Mouse (Mus musculus): ENCODE results near the gene Gm15056. TPM values are rescaled to one million over a fixed set of nuclear protein-coding genes. Genes with fewer than 3 reads are reported as not detected.

Gm15056 gene
- polyA plus RNA-seq (2016; fragmentation: Nextera tagmentation; extraction: Ambion mirVana), result not detected in 2 replicates

GRCm38 (mm10) chr8:20902527-20902926 is at the start of gene Gm15056:
Gene Gm15056, minus strand, starts transcription at chr8:20902627.
- 35% methylated on average over 2 of the region's 2 CpGs for WGBS (ENCODE audit: insufficient replicate concordance)
- no peak for ATAC-seq
- peaks cover 9% of the 10 kb centered on the region; the same call in 1 of the 2 replicates for H3K9me3 ChIP-seq (replicated peaks)

DNA sequence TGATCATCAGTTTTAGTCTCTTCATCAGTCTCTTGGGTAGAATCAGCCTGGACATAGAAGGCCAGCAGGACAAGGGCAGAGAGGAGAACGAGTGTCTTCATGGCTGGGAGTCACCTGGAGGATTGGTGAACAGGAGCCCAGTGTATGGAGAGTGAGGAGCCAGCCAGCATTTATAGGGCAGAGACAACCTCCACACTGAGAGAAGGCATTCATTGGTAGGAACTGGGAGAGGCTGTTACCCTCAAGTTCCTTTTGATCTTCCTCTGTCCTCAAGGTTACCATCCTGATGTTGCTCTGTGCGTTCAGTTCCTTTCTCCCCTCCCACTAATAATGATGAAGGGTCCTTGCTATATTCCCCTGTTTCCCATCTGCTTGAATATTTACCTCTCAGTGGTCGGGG is 42.2 kb upstream of the Gm15056 start, which contains the start of gene AY761185:
AY761185 (minus strand) TSS at position 101 of the 400 bp plus-strand sequence.
- WGBS (ENCODE audit: insufficient replicate concordance), result 61% methylated on average over 3 of the region's 3 CpGs
- ATAC-seq, result no peak

More at GRCm38 (mm10) chr8:20902527-20902926, at the start of gene Gm15056:
- Histone ChIP-seq H3K4me1 (no peaks in the 10 kb centered on the region), H3K27me3 (replicated peaks) (no peaks in the 10 kb centered on the region), H3K36me3 (no peaks in the 10 kb centered on the region), H3K9ac (no peak within 1 kb of the TSS), H3K4me2 (no peak within 1 kb of the TSS), H3K27ac (no peak within 1 kb of the TSS), H3K4me3 (no peak within 1 kb of the TSS)

DNA sequence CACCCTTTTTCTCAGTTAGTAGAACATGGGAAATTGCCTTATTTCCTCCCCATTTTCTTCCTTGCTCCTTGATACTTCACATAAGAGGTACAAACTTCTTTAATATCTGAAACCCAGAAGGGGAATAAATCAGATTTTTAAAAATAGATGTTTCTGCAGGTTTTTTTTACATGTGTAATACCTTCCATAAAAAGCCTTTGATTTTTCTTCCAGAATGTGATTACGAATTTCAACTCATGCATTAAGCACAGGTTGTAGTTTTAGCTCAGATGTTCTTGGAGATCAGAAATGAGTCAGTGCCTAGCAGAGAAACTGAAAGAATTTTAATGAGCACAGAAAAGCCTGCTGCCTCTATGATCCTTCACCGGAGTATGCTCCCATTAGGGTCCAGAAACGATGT is 19.5 kb upstream of the Gm15056 start, which contains the start of gene Gm6040:
Gm6040 (minus strand) TSS at position 101 of the 400 bp plus-strand sequence.
- Histone ChIP-seq H3K36me3 (no peaks in the 10 kb centered on the region), H3K4me1 (no peaks in the 10 kb centered on the region), H3K4me2 (no peak within 1 kb of the TSS), H3K4me3 (no peak within 1 kb of the TSS), H3K27ac (no peak within 1 kb of the TSS), H3K9me3 (replicated peaks) (0 out of 2 replicates have a peak, but pooled peaks cover 3% of the 10 kb centered on the region), H3K27me3 (replicated peaks) (no peaks in the 10 kb centered on the region), H3K9ac (no peak within 1 kb of the TSS)
- no peak for ATAC-seq
- 48% methylated on average over 3 of the region's 3 CpGs for WGBS (ENCODE audit: insufficient replicate concordance)

More for the DNA sequence above, 42.2 kb upstream of the Gm15056 start, which contains the start of gene AY761185:
- no peaks in the 10 kb centered on the region for H3K36me3 ChIP-seq
- no peaks in the 10 kb centered on the region for H3K4me1 ChIP-seq
- H3K4me3 ChIP-seq, result no peak within 1 kb of the TSS
- no peak within 1 kb of the TSS for H3K27ac ChIP-seq
- H3K9me3 ChIP-seq (replicated peaks), result peaks cover 22% of the 10 kb centered on the region
- no peak within 1 kb of the TSS for H3K4me2 ChIP-seq
- H3K9ac ChIP-seq, result no peak within 1 kb of the TSS
- no peaks in the 10 kb centered on the region for H3K27me3 ChIP-seq (replicated peaks)

DNA sequence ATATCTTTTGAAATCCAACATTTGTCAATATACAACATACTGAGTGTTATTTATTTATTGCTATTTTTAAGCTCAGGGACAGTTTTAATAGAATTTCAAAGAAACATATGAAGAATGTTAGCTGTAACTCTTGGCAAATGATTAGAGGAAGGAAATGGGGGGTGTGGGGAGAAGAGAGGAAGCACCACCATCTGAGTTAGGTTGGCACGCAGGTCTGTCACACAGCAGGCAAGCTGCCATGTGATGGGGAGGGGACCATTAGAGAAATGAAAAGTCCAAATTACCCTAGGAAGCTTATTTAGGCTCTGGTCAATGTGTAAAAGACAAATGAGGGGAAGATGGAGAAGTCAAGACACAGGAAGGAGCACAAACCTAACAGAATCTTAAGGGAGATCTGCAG is 9.9 kb upstream of the Gm15056 start:
- no peak overlapping the region for H3K4me3 ChIP-seq
- no peaks in the 10 kb centered on the region for H3K4me1 ChIP-seq
- H3K4me2 ChIP-seq, result no peak overlapping the region
- no peaks in the 10 kb centered on the region for H3K36me3 ChIP-seq
- ATAC-seq, result no peak
- no peak overlapping the region for H3K27ac ChIP-seq
- H3K27me3 ChIP-seq (replicated peaks), result no peaks in the 10 kb centered on the region
- no peaks in the 10 kb centered on the region; the same call in 1 of the 2 replicates for H3K9me3 ChIP-seq (replicated peaks)
- WGBS (ENCODE audit: insufficient replicate concordance), result 62% methylated on average over 1 of the region's 1 CpGs
- no peak overlapping the region for H3K9ac ChIP-seq

GRCm38 (mm10) chr8:20908256-20908655 is 5.8 kb upstream of the Gm15056 start:
- whole genome bisulfite sequencing (ENCODE audit: insufficient replicate concordance), result 36% methylated on average over 2 of the region's 2 CpGs
- H3K4me2 ChIP-seq, result no peak overlapping the region
- no peaks in the 10 kb centered on the region for H3K4me1 ChIP-seq
- H3K27ac ChIP-seq, result no peak overlapping the region
- H3K9ac ChIP-seq, result no peak overlapping the region
- peaks cover 6% of the 10 kb centered on the region; the same call in 1 of the 2 replicates for H3K9me3 ChIP-seq (replicated peaks)
- no peak overlapping the region for H3K4me3 ChIP-seq
- no peaks in the 10 kb centered on the region for H3K27me3 ChIP-seq (replicated peaks)
- no peak for ATAC-seq
- H3K36me3 ChIP-seq, result no peaks in the 10 kb centered on the region

DNA sequence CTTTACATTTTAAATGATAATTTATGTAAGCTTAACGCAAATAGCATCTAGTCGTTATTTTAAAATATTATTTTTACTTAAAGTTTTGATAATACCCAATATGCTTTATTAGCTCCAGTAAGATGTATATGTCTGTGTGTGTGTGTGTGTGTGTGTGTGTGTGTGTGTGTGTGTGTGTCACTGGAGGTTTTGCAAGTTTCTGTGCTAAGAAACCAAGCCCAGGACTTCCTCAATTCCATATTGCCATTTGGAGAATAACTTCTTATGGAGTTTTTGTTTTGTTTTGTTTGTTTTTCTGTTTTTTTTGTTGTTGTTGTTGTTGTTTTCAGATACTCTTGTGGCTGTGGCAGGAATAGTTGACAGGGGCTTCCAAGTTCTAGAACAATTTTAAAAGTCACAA is 4.7 kb upstream of the Gm15056 start:
- H3K27me3 ChIP-seq (replicated peaks), result no peaks in the 10 kb centered on the region
- 67% methylated on average over 2 of the region's 2 CpGs for WGBS (ENCODE audit: insufficient replicate concordance)
- no peaks in the 10 kb centered on the region for H3K4me1 ChIP-seq
- no peak overlapping the region for H3K4me2 ChIP-seq
- H3K9me3 ChIP-seq (replicated peaks), result peaks cover 6% of the 10 kb centered on the region; the same call in 1 of the 2 replicates
- no peak overlapping the region for H3K9ac ChIP-seq
- no peak for ATAC-seq
- H3K4me3 ChIP-seq, result no peak overlapping the region
- H3K27ac ChIP-seq, result no peak overlapping the region
- H3K36me3 ChIP-seq, result no peaks in the 10 kb centered on the region

DNA sequence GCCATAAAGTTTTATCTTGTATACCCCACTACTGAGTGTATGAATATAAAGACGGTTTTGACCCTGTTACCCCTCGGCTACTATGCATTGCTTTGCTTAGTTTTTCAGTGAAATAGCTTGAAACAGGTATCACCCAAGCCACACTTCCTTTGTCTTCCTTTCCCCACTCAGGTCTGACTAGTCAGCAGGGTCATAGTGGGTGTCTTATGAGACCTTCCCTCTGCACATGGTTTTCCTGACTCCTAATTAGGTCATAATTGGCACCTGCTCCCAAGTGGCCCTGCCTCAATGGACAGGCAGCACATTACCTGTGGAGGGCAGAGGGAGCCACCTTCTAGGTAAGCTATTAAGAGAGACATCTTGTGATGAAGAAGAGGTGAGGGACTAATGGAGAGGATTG is 10.1 kb downstream of the Gm15056 start, which contains the start of gene Defb33:
Defb33 (plus strand) TSS at position 301 of the 400 bp plus-strand sequence.
- Histone ChIP-seq H3K9ac (no peak within 1 kb of the TSS), H3K27ac (no peak within 1 kb of the TSS), H3K27me3 (replicated peaks) (no peaks in the 10 kb centered on the region), H3K36me3 (no peaks in the 10 kb centered on the region), H3K4me1 (no peaks in the 10 kb centered on the region), H3K9me3 (replicated peaks) (peaks cover 13% of the 10 kb centered on the region), H3K4me3 (no peak within 1 kb of the TSS), H3K4me2 (no peak within 1 kb of the TSS)
- no peak for ATAC-seq
- 71% methylated on average over 2 of the region's 2 CpGs for WGBS (ENCODE audit: insufficient replicate concordance)

- H3K4me3 ChIP-seq, result no peak overlapping the region
- no peak for ATAC-seq
- peaks cover 8% of the 10 kb centered on the region; the same call in 1 of the 2 replicates for H3K9me3 ChIP-seq (replicated peaks)
- no peaks in the 10 kb centered on the region for H3K27me3 ChIP-seq (replicated peaks)
- H3K27ac ChIP-seq, result no peak overlapping the region
- WGBS (ENCODE audit: insufficient replicate concordance), result 36% methylated on average over 6 of the region's 6 CpGs
- H3K4me2 ChIP-seq, result no peak overlapping the region
- no peaks in the 10 kb centered on the region for H3K4me1 ChIP-seq
- no peak overlapping the region for H3K9ac ChIP-seq
- H3K36me3 ChIP-seq, result no peaks in the 10 kb centered on the region
Measured at GRCm38 (mm10) chr8:20874608-20875007, 27.8 kb downstream of the Gm15056 start.

Other genes starting within 250 kb of the Gm15056 start
- gene Defb33, start 10.0 kb downstream of the Gm15056 start, polyA plus RNA-seq (2016; fragmentation: Nextera tagmentation; extraction: Ambion mirVana), result not detected in 2 replicates
- not detected in 2 replicates for gene Gm6040, start 19.4 kb upstream of the Gm15056 start, polyA plus RNA-seq (2016; fragmentation: Nextera tagmentation; extraction: Ambion mirVana)
- gene AY761185, start 42.1 kb upstream of the Gm15056 start, polyA plus RNA-seq (2016; fragmentation: Nextera tagmentation; extraction: Ambion mirVana), result not detected in 2 replicates
- gene Defa21, start 122.9 kb upstream of the Gm15056 start, polyA plus RNA-seq (2016; fragmentation: Nextera tagmentation; extraction: Ambion mirVana), result not detected in 2 replicates
- not detected in 2 replicates for gene Defa23, start 152.4 kb upstream of the Gm15056 start, polyA plus RNA-seq (2016; fragmentation: Nextera tagmentation; extraction: Ambion mirVana)
- gene Defa35, start 162.4 kb upstream of the Gm15056 start, polyA plus RNA-seq (2016; fragmentation: Nextera tagmentation; extraction: Ambion mirVana), result not detected in 2 replicates
- not detected in 2 replicates for gene Defa25, start 181.8 kb upstream of the Gm15056 start, polyA plus RNA-seq (2016; fragmentation: Nextera tagmentation; extraction: Ambion mirVana)
- not detected in 2 replicates for gene Gm14851, start 193.4 kb upstream of the Gm15056 start, polyA plus RNA-seq (2016; fragmentation: Nextera tagmentation; extraction: Ambion mirVana)
- not detected in 2 replicates for gene Defa30, start 232.0 kb upstream of the Gm15056 start, polyA plus RNA-seq (2016; fragmentation: Nextera tagmentation; extraction: Ambion mirVana)

All from liver, embryonic 12.5 days (tissue).